Mouse (Mus musculus): ENCODE measurements around the gene Ammecr1.

Gene Ammecr1

GRCm38 (mm10) chrX:142827644-142828043, 138.9 kb downstream of the Ammecr1 start:
- no peak for DNase-seq

GRCm38 (mm10) chrX:142825309-142825708, 141.2 kb downstream of the Ammecr1 start:
- no peak for DNase-seq

- peak in 1 of 2 experiments; percentile 27 for DNase-seq
These were observed 144.7 kb downstream of the Ammecr1 start for GRCm38 (mm10) chrX:142821846-142822245.

- DNase-seq = no peak
These were observed 145.3 kb downstream of the Ammecr1 start for GRCm38 (mm10) chrX:142821239-142821638.

- DNase-seq = peak; percentile 44 to 62
These were observed 148.4 kb downstream of the Ammecr1 start for GRCm38 (mm10) chrX:142818057-142818682.

GRCm38 (mm10) chrX:142813146-142813545, 153.4 kb downstream of the Ammecr1 start:
- peak; percentile 46 to 51 for DNase-seq

GRCm38 (mm10) chrX:142808411-142808810, 158.1 kb downstream of the Ammecr1 start:
- peak; percentile 48 to 70 for DNase-seq

- peak; percentile 35 to 38 for DNase-seq
These were observed 159.9 kb downstream of the Ammecr1 start for GRCm38 (mm10) chrX:142806620-142807061.

- peak in 1 of 2 experiments; percentile 18 for DNase-seq
These were observed 160.4 kb downstream of the Ammecr1 start for GRCm38 (mm10) chrX:142806126-142806525.

GRCm38 (mm10) chrX:142804596-142804995, 161.9 kb downstream of the Ammecr1 start:
- peak; percentile 53 to 57 for DNase-seq

Measured in cerebellum, postnatal 36 days (tissue).